Mouse (Mus musculus) adrenal gland, postnatal 36 days (tissue): ENCODE measurements around the gene Arhgap23. TPM values are rescaled to one million over a fixed set of nuclear protein-coding genes. Genes with fewer than 3 reads are reported as not detected.

ENCODE experiments used
- DNase-seq, 2 experiments: peaks; one replicate each; pipeline ENCODE4 v3.0.0; 2021; ENCODE audit warnings: mixed read lengths in 1 of 2
- total RNA-seq, 2 experiments: library from RNA; stranded (reverse); gene quantifications; 2 replicates each; pipeline ENCODE4 v1.2.3; 2021

Arhgap23 gene
- total RNA-seq, 2 experiments from 2014 or later, result 28.6 to 37.3 TPM

DNA sequence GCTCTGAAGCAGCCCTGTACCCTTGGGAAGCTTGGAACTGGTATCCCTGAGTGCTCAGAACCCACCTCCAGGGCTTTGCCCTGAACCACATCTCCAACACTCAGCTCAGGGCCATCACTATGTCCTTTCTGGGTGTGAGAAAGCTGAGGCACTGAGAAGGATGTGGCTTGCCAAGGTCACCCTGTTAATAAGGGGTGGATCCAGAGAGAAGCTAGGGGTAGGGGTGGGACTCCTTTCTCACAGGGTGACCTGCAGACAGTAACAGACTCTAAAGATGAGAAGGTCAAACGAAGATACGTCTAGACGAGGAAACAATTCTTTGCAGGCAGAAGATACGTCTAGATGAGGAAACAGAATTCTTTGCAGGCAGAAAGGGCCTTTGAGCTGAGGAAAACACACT is 87.5 kb downstream of the Arhgap23 start:
- no peak for DNase-seq

DNA sequence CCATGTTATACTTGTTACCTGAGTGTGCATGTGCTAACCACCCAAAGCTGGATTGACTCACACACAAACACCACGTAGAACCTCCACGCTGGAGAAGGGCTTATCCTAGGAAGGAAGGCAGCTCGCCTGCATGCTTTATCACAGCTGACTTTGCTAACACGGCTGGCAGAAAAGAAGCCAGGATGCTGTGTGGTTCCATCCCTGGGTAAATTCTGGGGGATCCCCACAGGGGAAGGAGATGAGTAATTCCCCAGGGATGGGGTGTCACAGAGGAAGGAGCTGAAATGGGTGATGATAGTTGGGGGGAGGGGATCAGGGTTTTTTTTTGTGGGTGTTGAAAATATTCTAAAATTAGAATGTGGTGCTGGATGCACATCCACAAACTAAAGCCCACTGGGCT is 90.5 kb downstream of the Arhgap23 start:
- DNase-seq, result no peak

DNA sequence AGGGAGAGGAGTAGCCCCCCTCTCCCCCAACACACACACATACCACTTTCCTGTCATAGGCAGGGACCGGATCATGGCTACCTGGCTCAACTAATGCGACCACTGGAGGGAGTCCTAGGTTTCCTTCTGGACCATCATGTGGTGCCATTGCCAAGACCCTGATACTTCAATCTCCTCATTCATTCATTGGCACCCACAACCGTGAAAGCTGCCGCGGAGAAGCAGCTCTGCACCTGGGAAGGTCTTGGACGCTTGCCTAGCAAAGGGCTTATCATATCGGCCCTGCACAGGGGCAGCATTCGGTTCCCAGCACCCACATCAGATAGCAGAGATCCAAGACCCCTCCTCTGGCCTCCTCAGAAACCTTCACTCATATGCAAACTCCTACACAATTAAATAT is 91.0 kb downstream of the Arhgap23 start:
- no peak for DNase-seq

DNA sequence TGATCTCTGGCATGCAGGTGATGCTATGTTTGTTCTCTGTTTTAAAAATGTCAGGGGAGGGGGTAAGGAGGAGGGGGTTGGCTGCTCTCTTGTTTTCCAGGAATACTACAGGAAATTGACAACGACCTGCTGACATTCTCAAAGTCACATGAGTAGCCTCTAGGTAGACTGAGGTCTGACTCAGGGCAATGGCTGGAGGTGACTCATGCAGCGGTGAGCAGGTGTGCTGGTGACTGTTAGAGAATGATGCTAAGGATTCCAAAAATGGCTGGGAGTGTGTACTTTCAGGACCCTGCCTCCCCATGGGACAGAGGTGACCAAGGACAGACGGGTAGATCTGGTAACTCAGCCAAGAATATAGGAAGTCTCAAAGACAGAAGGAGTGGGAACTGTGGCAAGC is 92.9 kb downstream of the Arhgap23 start:
- DNase-seq, result no peak

DNA sequence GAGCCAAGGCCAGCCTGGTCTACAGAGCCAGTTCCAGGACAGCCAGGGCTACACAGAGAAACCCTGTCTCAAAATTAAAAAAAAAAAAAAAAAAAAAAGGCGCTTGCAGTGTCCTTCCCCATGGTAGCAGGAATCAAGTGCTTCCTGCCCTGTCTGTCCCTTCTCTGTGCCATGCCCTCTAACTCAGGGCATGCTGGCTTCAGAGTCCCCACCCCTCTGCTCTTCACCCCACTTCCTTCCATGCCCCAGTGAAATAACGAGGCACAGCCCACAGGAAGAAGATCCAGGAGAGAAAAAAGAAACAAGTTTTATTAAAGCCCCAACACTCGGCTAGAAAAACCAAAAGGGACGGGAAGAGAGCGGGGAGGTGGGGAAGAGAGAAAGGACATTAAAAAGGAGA is 93.7 kb downstream of the Arhgap23 start:
- DNase-seq, result no peak

DNA sequence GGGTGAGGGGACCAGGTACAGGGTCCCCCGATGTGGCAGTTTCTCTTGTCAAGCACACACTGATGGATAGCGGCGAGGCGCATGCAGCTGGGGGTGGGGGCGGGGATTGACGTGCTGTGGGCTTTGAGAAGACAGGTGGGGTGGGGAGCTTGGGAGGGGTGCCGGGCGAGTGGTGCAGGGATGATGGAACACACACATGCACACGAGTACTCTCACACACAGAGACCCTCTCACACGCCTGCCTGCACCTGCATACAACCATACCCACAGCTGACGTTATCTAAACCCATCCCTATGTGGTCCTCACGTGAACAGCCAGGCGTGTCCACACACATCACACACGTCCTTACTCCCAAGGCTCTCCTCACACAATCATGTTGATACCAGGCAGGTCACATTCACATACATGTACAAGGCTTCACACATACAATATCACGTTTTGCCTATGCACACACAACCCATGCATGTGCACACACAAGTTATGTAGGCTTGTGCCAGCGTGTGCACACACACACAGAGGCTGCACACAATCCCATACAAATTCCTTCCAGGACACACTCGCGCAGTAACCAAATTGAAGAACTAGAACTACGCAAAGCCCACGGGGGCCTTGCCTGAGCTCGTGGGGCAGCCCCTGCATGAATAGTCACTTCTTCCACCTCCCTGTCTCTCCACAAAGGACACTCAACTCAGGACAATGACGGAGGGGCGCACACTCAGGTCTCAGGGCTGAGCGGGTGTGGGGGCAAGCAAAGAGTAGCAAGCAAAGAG is 94.6 kb downstream of the Arhgap23 start:
- DNase-seq, result no peak

DNA sequence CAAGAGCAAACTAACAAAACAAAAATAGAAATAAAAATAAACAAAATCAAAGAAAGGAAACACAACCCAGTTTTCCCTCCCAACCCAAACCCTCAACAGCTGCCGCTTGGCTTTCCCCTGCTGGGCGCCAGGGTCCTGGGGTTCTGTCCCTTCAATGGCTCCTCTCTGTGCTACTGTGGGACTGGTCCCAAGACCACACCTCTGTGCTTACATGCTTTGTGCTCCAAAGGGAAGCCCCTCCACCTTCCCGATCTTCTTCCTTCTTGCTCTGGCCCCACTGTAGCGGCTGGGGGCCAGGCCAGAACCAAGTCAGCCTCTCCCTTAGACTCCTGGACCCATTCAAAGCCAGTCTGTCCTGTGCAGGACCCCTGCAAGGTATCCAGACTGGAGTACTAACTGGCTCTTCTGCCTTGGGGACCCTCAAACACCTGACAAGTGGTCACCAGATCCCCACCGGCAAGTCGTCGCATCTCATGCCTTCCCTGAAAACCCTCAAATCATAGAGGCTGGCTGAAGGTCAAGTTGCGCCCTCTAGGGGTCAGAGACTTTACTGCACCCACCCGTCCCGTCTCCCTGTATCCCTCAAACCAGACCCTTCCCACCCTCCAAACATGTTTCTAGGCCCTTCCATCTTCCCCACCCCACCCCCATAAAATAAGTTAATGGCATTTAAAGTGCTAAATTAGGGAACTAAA is 95.8 kb downstream of the Arhgap23 start:
- peak; percentile 75 to 83 for DNase-seq

DNA sequence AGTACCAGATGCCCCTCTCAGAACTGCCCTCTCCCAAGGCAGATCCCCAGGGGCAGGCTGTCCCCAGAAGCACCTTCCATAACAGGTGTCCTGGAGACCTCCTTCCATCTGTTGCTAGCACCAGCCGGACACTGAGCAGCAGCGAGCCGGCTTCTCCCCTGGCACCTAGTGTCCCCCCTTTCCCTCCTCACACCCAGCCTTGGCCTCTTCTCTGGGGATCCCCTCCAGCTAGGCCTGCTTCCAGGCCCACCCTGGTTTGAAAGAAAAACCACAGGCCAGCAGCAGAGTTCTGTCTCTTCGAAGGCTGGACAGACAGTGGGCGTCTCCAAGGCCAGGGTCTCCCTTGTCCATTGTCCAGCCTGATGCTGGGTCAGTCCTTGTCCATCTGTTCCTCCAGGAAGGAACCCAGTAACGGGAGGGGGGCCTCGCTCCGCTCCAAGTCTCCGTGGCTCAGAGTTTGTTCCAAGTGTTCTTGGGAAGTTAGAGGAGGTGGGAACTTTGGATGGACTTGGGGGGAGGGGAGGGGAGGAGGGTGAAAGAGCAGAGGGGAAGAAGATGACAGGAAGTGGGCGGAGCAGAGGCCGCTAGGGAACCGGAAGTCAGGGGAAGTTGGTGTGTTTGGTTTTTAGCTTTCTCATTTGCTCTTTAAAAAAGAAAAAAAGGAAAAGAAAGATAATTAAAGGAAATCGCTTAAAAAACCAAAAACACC is 96.5 kb downstream of the Arhgap23 start:
- peak; percentile 34 to 63 for DNase-seq

DNA sequence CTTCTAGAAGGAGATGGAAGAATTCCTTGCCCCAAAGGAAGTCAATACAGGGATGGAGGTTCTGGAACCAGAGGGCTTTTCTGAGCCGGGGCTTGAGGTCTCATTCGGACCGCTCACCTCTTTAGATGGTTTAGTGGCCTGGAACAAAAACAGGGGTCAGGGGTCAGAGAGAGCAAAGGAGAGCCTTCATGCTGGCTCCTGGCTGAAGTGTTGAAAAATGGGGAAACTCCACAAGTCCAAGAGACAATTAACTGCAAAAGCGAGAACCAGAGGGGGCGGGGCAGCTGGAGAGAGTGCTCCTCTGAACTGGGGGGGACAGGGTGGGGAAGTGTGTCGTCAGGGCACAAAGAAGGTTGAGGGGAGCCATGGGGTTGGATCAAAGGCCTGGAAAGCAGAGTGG is 97.2 kb downstream of the Arhgap23 start:
- DNase-seq, result no peak

DNA sequence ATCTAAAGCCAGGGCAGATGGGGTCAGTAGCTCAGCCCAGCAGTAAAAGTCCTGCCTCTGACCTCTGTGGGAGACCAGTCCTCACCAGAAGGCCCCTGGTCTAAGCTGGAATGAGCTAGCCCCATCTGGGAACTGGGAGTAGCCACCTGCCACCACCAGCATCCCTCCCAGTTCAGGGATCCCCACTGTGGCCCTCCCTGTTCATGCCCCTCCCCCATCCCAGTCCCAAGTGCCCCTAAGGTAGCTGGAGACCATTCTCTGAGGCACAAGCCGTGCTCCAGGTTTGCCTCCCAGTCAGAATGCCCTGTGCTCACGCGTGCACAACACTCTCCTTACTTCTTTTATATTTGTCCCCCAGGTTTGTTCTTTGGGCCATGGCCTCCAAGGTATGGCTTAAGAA is 97.7 kb downstream of the Arhgap23 start:
- DNase-seq, result no peak

DNA sequence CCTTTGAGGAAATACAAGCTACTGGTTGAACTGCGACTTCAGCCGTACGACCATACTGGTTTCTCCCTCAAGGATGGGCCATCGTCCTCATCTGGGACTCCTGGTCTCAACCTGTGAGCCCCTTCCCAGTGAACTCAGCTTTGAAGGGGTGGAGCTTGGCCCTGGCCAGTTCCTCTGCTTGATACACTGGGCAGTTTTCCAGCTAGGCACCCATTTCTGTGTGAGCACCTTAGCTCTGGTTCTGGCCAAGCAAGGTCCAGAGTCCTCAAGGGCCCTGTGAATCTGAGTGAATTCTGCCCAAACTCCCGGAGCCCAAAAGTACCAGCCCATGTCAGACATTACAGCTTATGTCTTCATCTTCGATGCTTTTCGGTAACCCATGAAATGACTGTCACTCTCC is 105.2 kb downstream of the Arhgap23 start:
- no peak for DNase-seq

DNA sequence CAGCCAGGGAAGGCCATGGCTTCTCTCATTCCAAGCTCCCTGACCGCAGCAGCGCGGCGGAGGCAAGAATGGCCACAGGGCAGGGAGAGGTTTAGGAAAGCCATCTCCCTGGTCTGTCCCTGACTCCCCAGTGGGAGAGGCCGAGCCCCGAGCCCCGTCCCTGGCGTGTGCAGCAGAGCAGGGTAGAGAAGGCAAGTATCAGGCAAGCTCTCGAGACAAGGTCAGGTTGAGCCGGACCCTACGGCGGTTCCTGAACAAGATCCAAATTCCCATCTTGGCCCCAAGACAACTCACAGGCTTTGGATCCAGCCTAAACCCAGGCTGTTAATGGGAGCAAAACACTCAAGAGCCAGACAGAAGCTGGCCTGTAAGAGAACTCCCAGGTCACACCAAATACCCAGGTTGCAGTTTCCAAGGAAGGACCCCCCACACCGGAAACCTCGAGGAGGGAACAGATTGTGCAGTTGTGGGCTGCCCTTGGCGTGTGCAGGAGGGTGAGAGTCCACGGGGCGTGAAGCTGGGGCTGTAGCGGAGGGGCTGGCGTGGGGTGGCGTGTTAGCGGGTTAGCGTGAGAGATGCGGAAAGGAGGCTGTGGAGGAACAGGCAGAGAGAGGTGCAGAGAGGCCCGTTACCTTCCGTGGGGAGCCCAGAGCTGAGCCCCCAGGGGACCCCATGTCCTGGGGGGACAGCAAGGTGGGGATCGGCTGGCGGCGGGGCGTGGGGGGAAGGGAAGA is 106.6 kb downstream of the Arhgap23 start:
- peak; percentile 42 to 44 for DNase-seq

DNA sequence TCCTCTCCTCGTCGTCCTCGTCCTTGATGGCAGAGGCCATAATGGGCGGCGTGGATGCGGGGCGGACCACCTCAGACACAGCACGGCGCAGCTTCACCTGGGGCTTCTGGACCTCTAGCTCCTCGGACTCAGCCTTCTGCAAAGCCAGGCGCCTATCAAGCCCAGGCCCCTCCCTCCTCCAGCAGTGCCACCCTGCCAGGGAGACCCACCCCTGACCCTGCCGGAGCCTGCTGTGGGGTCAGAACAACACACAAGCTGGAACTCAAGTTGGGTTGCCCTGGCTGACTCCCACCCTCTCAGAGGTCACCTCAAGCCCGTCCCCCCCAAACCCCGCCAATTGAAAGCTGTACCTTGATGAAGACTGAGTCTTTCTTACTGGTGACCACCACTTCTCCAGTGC is 107.8 kb downstream of the Arhgap23 start:
- peak; percentile 31 to 43 for DNase-seq

DNA sequence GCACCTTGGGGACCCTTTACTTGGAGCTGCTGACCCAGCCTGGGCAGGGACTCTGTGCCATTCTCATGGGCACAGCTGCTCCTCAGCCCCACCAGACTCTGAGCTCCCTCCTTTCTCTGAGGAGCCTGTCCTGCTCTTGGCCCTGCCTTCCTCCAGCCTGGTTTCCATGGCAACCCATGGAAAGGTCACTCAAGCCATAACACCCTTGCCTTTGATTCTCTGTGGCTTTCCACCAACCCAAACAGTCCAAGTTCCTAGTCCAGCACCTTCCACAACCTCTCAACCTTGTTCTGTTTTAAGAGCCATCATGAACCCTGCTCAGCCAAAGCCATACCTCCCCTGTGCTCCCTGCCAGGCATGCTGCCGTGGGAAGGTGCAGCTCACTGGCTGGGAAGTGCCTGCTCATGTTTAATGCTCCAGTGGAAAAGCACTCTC is 108.5 kb downstream of the Arhgap23 start:
- peak; percentile 81 to 83 for DNase-seq

DNA sequence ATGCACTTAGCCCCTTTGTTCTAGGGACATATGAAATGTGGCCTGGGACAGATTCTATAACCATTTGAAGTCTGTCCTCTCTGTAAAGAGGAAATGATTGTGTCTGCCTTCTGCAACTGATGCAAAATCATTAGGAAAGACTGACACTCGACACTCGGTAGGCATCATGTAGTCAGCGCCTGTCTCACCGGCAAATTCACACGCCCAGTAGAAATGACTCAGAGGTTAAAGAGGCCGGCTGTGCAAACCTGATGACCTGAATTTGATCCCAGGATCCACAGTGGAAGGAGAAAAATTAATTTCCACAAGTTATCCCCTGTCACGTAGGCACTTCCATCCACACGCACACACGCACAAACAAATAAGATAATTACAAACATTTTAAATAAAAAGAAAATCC is 109.0 kb downstream of the Arhgap23 start:
- peak in 1 of 2 experiments; percentile 44 for DNase-seq

DNA sequence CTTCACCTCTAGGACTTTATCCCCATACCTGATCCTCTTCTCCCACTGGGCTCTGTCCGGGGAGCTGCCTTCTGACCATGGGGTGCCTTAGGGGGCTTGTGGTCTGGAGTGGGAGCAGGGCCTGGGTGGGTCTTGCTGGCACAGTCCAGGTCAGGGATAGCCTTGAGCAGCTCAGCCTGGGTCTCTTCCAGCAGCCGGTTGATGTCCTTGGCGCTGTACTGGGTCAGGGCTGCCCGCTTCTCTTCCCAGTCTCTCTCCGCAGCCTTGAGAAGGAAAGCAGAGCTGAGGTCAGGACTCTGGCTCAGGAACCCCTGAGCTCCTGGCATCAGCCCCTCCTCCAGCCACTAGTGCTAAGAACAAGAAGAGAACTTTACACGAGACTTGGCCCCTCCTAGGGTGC is 110.0 kb downstream of the Arhgap23 start:
- DNase-seq, result peak; percentile 86 to 88

DNA sequence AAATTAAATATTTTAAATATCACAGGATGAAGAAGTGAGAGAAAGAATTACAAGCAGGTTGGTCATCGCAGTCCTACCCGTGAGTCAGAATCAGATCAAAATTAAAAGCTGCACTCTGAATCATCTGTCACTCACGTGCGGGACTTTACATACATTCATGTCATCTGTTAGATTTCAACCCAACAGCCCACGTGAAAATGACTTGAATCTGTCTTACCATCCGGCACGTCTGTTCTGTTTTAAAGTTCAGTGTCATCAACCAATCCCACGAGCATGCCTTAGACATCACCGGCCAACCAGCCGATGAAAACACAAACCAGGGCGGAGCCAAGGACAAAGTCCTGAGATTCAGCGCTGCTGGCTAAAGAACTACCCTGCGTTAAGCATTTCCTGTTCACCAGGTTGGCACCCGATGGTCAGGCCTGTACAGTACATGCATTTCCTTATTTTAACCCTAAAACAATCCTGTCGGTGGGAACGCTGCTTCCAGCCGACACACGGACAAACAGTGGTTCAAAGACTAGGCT is 113.0 kb downstream of the Arhgap23 start:
- no peak for DNase-seq

DNA sequence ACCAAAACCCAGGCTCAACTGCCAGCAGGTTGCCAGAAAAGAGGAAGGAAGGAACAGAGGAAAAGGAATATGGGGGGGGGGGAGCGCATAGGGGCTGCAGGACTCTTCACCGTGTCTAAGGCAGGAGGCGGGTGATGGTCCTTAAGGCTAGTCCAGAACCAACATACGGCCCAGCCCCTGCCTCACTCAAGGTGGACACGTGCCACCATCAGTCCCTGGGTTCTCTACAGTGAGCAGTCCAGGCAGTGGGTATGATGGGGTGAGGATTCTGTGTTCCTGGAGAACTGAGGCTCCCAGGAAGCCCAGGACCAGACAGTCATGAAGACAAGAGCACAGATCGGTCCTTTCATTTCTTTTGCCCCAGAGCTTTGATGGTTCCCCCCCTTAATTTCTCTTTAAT is 114.7 kb downstream of the Arhgap23 start:
- no peak for DNase-seq

DNA sequence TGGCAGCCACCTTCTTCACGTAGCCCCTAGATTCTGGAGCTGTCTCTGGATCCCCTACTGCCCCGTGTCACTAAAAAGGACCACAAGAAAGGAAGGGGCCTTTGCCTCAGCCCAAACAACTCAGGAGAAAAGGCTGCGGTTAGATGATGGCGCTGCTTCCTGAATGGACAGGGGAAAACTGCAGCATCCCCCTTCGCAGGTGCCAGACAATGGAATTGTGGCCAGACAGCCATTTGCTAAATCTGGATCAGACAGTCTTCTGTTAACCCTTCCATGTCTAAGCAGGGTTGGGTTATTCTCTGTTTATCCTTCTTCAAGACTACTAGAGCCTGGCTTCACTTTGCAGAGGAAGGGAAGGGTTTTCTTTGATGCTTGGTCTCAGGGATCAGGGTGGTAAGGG is 115.6 kb downstream of the Arhgap23 start:
- no peak for DNase-seq

DNA sequence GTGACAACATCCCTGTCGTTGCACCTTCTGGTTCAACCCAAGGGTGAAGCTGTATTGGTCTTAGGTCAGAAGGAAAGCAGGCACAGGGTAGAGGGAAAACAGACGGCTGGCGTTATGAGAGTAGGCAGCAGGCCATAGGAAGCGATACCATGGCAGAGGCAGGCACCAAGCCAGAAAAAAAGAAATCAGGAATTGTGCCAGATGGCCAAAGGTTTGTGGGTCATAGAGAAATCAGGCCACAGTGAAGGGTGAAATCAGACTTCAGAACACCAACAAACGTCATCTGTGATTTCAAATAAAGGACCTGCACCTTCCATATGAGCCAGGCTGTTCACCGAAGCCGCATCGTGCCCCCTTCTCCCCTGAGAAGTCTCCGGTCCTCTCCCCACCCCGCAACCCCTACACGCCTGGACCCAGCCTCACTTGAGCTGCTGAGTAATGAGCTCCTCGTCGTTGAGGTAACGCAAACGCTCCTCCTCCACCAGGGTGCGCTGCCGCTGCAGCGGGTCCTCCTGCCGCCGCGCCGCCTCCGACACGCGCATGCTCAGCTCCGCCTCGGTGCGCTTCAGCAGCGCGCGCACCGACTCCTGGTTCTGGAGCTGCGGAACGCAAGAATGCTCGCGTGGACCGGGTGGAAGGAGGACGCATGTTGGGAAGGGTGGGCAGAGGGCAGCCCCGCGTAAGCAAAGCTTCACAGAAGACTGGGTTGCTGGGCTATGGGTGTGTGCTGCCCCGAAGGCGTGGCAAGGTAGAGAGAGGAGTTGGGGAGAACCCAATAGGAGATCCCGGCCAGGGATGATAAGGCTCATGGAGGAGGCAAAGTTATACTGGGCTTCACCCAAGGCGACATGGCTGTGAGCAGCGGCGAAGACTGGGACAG is 116.3 kb downstream of the Arhgap23 start:
- peak; percentile 94 to 97 for DNase-seq

DNA sequence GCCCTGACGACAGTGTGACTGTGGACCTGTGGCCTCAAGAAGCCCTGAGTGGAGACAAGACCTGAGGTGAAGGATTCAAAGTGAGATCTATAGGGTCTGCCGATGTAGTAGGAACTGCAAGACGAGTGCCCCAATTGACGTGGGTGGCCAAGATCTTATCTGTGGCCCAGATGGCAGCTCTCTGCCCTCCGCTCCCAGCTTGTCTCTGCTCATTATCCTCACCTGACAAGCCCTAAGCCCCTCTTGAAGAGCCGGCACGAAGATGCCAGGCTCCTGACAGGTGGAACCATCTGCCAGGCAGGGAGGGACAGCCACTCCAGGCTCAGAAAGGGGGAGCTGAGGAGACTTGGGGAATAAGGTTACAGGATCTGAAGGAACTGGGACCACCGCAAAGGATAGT is 117.0 kb downstream of the Arhgap23 start:
- no peak for DNase-seq
